Mouse (Mus musculus) heart, postnatal 0 days (tissue): ENCODE measurements around the gene 3110040N11Rik. TPM values are rescaled to one million over a fixed set of nuclear protein-coding genes. Genes with fewer than 3 reads are reported as not detected.

ENCODE experiments used
- ATAC-seq: fragments of 200-750 bp; cut with Nextera tagmentation; 2 replicates; pipeline ENCODE4 v1.8.0; 2017; ENCODE audit warnings: low read depth, moderate number of reproducible peaks, moderate library complexity; ENCODE audit not compliant: insufficient read depth
- DNase-seq: peaks from one replicate; pipeline ENCODE4 v3.0.0-alpha.2; 2016; ENCODE audit warnings: low spot score
- H3K27ac ChIP-seq: fragments of 300-500 bp; sonication (generic); 2 replicates; pipeline ENCODE4 v1.5.1; 2014; ENCODE audit warnings: low read depth, mild to moderate bottlenecking
- H3K27me3 ChIP-seq: fragments of 300-500 bp; sonication (generic); 2 replicates; pipeline ENCODE4 v1.6.1; 2014; ENCODE audit warnings: low read length, mixed read lengths; ENCODE audit not compliant: control insufficient read depth, insufficient read depth
- H3K36me3 ChIP-seq: fragments of 300-500 bp; sonication (generic); replicated peaks from 2 replicates; pipeline ENCODE4 v1.6.1; 2014; ENCODE audit warnings: low read length, mixed read lengths; ENCODE audit not compliant: control insufficient read depth, insufficient read depth
- H3K4me1 ChIP-seq: fragments of 300-500 bp; sonication (generic); 2 replicates; pipeline ENCODE4 v1.6.1; 2014; ENCODE audit warnings: antibody characterized with exemption; ENCODE audit not compliant: control insufficient read depth, insufficient read depth
- H3K4me2 ChIP-seq: fragments of 300-500 bp; sonication (generic); 2 replicates; pipeline ENCODE4 v1.6.1; 2014; ENCODE audit warnings: low read depth, mild to moderate bottlenecking, low read length, moderate library complexity
- H3K4me3 ChIP-seq: fragments of 300-500 bp; sonication (generic); 2 replicates; pipeline ENCODE4 v1.5.1; 2014; ENCODE audit warnings: low read depth, low read length
- H3K9ac ChIP-seq: fragments of 300-500 bp; sonication (generic); replicated peaks from 2 replicates; pipeline ENCODE4 v1.6.1; 2014; ENCODE audit warnings: low read depth, low read length, mixed read lengths
- H3K9me3 ChIP-seq: fragments of 300-500 bp; sonication (generic); replicated peaks from 2 replicates; pipeline ENCODE4 v1.6.1; 2016; ENCODE audit warnings: low read length; ENCODE audit not compliant: control insufficient read depth
- CTCF ChIP-seq: IDR thresholded peaks from 2 replicates; pipeline ENCODE4 v1.5.1; 2016; ENCODE audit warnings: antibody characterized with exemption, control low read depth, low read depth
- EP300 ChIP-seq: IDR thresholded peaks from 2 replicates; pipeline ENCODE4 v1.6.1; 2016; ENCODE audit warnings: antibody characterized with exemption, low read depth
- WGBS: fragments of 180-500 bp; shearing (Covaris S2); extraction: QIAGEN DNeasy Blood & Tissue Kit; methylation state at CpG from one replicate; pipeline ENCODE4 v1.1.7; 2014; 5-methylcytosine and 5-hydroxymethylcytosine counted together
- polyA plus RNA-seq: library from polyadenylated mRNA; unstranded; fragments of >200 nt; fragmentation: Nextera tagmentation; extraction: Ambion mirVana; gene quantifications from 2 replicates; pipeline ENCODE4 v1.2.1, GENCODE M21; 2015
- total RNA-seq: library from RNA; depleted of rRNA; stranded (reverse); fragments of >200 nt; gene quantifications from 2 replicates; pipeline ENCODE4 v1.2.3, GENCODE M21; 2014; ENCODE audit warnings: low replicate concordance; rRNA removed

Gene 3110040N11Rik
- total and polyA plus RNA-seq, 2 experiments from 2014 or later = 33.4 to 34.6 TPM

DNA sequence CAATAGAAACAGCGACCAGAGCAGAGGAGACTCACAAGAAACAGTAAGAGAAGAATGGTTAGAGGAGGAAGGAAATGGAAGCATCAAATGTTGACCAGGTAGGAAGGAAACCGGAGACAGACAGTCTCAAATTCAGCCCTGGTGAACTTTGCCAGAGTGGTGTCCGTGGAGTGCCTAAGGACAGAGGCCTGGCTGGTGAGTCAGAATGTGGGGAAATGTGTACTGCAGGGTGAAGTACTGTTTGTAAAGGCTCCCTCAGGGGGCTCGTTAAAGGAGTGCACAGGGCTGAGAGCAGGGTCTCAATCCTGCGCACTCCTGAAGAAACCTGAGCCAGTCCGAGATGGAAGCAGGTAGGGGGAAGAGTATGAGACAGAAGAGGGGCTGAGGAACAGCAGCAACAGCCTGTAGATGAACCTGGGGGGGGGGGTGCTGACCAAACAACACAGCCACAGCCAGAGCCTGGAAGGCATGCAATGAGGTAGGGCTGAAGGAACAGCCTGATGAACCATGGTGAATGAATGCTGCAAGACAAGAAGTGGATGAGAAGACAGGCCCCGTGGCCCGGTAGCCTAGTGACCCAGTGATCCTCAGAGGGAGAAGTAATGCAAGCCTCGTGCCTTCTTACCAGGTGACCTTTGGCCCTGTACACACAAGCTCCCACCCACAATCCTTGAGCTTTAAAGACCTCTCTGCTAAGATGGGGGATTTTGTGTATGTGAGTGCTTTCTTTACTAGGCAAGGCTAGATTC lies 53.8 kb downstream of the 3110040N11Rik start:
- Histone ChIP-seq H3K4me1 (no peaks in the 10 kb centered on the region), H3K9ac (no peak overlapping the region), H3K4me3 (no peak overlapping the region), H3K27me3 (no peaks in the 10 kb centered on the region), H3K36me3 (no peaks in the 10 kb centered on the region), H3K9me3 (no peaks in the 10 kb centered on the region), H3K27ac (no peak overlapping the region), H3K4me2 (no peak overlapping the region)
- TF ChIP-seq CTCF = no peak
- TF ChIP-seq EP300 = no peak
- no peak for ATAC-seq
- WGBS = 62% methylated on average over 9 of the region's 9 CpGs
- DNase-seq = no peak

DNA sequence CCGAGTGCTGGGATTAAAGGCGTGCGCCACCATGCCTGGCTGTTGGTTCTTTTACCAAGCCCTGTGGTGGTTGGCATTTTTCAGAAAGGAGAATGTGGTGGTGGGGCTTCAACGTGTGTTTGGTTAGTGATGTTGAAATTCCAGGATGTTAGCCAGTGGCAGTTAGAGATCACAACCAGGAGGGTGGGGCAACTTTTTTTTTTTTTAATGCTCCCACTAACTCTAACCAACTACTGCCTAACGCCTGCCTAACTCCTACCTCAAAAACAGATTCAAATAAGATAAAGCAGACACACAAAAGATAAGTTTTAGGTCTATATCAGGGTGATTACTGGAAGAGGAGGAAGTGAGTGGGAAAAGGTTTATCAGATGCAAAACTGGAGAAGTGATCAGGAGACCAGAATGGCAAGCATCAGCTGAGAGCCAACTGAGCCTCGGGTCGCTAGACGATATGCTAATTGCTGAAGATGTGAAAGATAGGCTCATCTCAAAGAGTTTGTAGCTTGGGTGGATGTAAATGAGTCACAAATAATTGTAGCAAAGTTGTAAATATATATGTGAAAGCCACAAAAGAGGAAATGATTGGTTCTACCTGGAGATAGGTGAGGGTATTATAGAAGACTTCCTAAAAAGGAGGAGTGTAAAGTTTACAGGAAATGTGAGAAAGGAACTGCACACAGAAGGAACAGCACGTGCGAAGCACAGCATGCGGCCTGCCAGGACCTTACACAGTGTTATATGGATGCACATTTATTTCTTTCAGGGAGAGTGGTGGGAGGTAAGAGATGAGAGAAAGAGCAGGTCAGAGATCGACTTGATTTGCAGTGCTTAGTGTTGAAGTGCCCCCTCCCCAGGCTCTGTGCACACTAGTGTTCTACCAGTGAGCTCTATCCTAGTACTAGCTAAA lies 56.8 kb downstream of the 3110040N11Rik start:
- no peak for DNase-seq
- Histone ChIP-seq H3K4me1 (no peaks in the 10 kb centered on the region), H3K4me3 (no peak overlapping the region), H3K9me3 (no peaks in the 10 kb centered on the region), H3K27ac (no peak overlapping the region), H3K36me3 (no peaks in the 10 kb centered on the region), H3K4me2 (no peak overlapping the region), H3K27me3 (no peaks in the 10 kb centered on the region), H3K9ac (no peak overlapping the region)
- ATAC-seq = no peak
- TF ChIP-seq EP300 (no peak), CTCF (no peak)
- 75% methylated on average over 12 of the region's 12 CpGs for WGBS

Other genes with a start within 250 kb of the 3110040N11Rik start
- 83.2 and 93.7 TPM in 2 replicates for gene Fsd2, start 222.5 kb downstream of the 3110040N11Rik start, total RNA-seq
- gene Fsd2, start 222.5 kb downstream of the 3110040N11Rik start, polyA plus RNA-seq = 95.1 and 99.0 TPM in 2 replicates
- gene Whamm, start 218.2 kb downstream of the 3110040N11Rik start, total RNA-seq = 3.3 and 6.6 TPM in 2 replicates
- 3.1 and 3.3 TPM in 2 replicates for gene Whamm, start 218.2 kb downstream of the 3110040N11Rik start, polyA plus RNA-seq
- 19.5 and 31.8 TPM in 2 replicates for gene Homer2, start 82.0 kb downstream of the 3110040N11Rik start, total RNA-seq
- gene Homer2, start 82.0 kb downstream of the 3110040N11Rik start, polyA plus RNA-seq = 51.3 and 52.5 TPM in 2 replicates
- gene Ramac, start 26.6 kb downstream of the 3110040N11Rik start, total RNA-seq = 30.6 and 58.0 TPM in 2 replicates
- 88.2 and 98.1 TPM in 2 replicates for gene Ramac, start 26.6 kb downstream of the 3110040N11Rik start, polyA plus RNA-seq
- 98.6 and 104 TPM in 2 replicates for gene Btbd1, start 40.0 kb upstream of the 3110040N11Rik start, total RNA-seq
- 90.4 and 96.6 TPM in 2 replicates for gene Btbd1, start 40.0 kb upstream of the 3110040N11Rik start, polyA plus RNA-seq
- not detected in 2 replicates for gene Gm10160, start 66.3 kb upstream of the 3110040N11Rik start, total RNA-seq
- gene Gm10160, start 66.3 kb upstream of the 3110040N11Rik start, polyA plus RNA-seq = not detected in 2 replicates
- 52.3 and 69.2 TPM in 2 replicates for gene Tm6sf1, start 69.5 kb upstream of the 3110040N11Rik start, total RNA-seq
- gene Tm6sf1, start 69.5 kb upstream of the 3110040N11Rik start, polyA plus RNA-seq = 11.7 and 15.3 TPM in 2 replicates
- 10.2 and 16.1 TPM in 2 replicates for gene Hdgfl3, start 145.0 kb upstream of the 3110040N11Rik start, total RNA-seq
- 7.1 and 7.3 TPM in 2 replicates for gene Hdgfl3, start 145.0 kb upstream of the 3110040N11Rik start, polyA plus RNA-seq
- 3.0 and 4.7 TPM in 2 replicates for gene Bnc1, start 202.8 kb upstream of the 3110040N11Rik start, total RNA-seq
- 0.95 and 1.2 TPM in 2 replicates for gene Bnc1, start 202.8 kb upstream of the 3110040N11Rik start, polyA plus RNA-seq